In genomic region chr10:75676819-75677565, GRCm38 (mm10) we compare ENCODE assay signal across 10 mouse cellular contexts. TPM values are rescaled to one million over a fixed set of nuclear protein-coding genes. Genes with fewer than 3 reads are reported as not detected.
DNase-seq lines count a peak whose midpoint lies in the region; ATAC-seq and TF ChIP-seq lines count a peak whose summit lies in the region.
"Had no signal": no experiment of that assay in that cellular context is flagged by ENCODE, and none has a peak within 500 bp of the region (broad histone marks: within the 10 kb centered on the region; RNA-seq: fewer than 3 reads in every experiment).

No protein-coding gene starts in this region.

- no peak overlapping the region for H3K4me2 ChIP-seq in liver, embryonic 12.5 days
- H3K4me2 ChIP-seq in liver, postnatal 0 days (ENCODE audit: low read depth, low read length): no peak overlapping the region
- H3K4me2 ChIP-seq in stomach, postnatal 0 days (replicated peaks; ENCODE audit: low read depth): no peak overlapping the region

- no peaks in the 10 kb centered on the region for H3K27me3 ChIP-seq in cerebellum, adult 2 months (ENCODE audit: control insufficient read depth, insufficient read depth, low read length)
- H3K27me3 ChIP-seq in liver, embryonic 12.5 days (replicated peaks): no peaks in the 10 kb centered on the region
- no peaks in the 10 kb centered on the region for H3K27me3 ChIP-seq in liver, postnatal 0 days (ENCODE audit: insufficient read depth, low read length)
- H3K27me3 ChIP-seq in stomach, postnatal 0 days (ENCODE audit: control insufficient read depth, insufficient read depth, low read length): no peaks in the 10 kb centered on the region

- no peak for TF ChIP-seq EP300 in liver, postnatal 0 days (IDR thresholded peaks at IDR 0.05; ENCODE audit: low read depth)
- no peak for TF ChIP-seq EP300 in stomach, postnatal 0 days (optimal IDR thresholded peaks at IDR 0.05)

- no peaks in the 10 kb centered on the region for H3K9me3 ChIP-seq in liver, embryonic 12.5 days (replicated peaks)
- H3K9me3 ChIP-seq in liver, postnatal 0 days (ENCODE audit: low read length): no peaks in the 10 kb centered on the region
- no peaks in the 10 kb centered on the region for H3K9me3 ChIP-seq in stomach, postnatal 0 days (ENCODE audit: control insufficient read depth, low read length)

- no peak for ATAC-seq in liver, embryonic 12.5 days
- no peak for ATAC-seq in liver, postnatal 0 days
- ATAC-seq in stomach, postnatal 0 days (ENCODE audit: low FRiP score, low TSS enrichment): peak; percentile 44; the same call in 1 of the 2 replicates

- no peak for DNase-seq in cerebellum, adult 2 months
- DNase-seq in cerebellum, adult 11-12 months: no peak
- DNase-seq in liver: no peak
- no peak for DNase-seq in liver, postnatal 0 days
- no peak for DNase-seq in stomach, postnatal 0 days (ENCODE audit: low spot score)
- DNase-seq in cerebellum, adult 8-10 months: no peak
- DNase-seq in cerebellum, postnatal 4 days (ENCODE audit: low spot score in 2 of 2): no peak
- DNase-seq: B cell, adult 2 months; spleen, adult 18-20 months had no signal

- H3K36me3 ChIP-seq in liver, embryonic 12.5 days: peaks cover 97% of the 10 kb centered on the region
- peaks cover 13% of the 10 kb centered on the region for H3K36me3 ChIP-seq in liver, postnatal 0 days (replicated peaks; ENCODE audit: insufficient read depth, low read length)
- H3K36me3 ChIP-seq in stomach, postnatal 0 days (ENCODE audit: control insufficient read depth, insufficient read depth, low read length): no peaks in the 10 kb centered on the region

- no peak for TF ChIP-seq CTCF in cerebellum, adult 2 months (IDR thresholded peaks at IDR 0.05; ENCODE audit: borderline replicate concordance, insufficient read depth, low read depth, low read length)
- TF ChIP-seq CTCF in liver, postnatal 0 days (IDR thresholded peaks at IDR 0.05; ENCODE audit: low read depth): no peak
- no peak for TF ChIP-seq CTCF in stomach, postnatal 0 days (IDR thresholded peaks at IDR 0.05; ENCODE audit: low read depth)

- no peak overlapping the region for H3K9ac ChIP-seq in liver, embryonic 12.5 days
- no peak overlapping the region for H3K9ac ChIP-seq in liver, postnatal 0 days (replicated peaks)
- H3K9ac ChIP-seq in stomach, postnatal 0 days (ENCODE audit: low read length): 0 out of 2 replicates have a peak overlapping the region, but pooled peaks have one; percentile 18

- H3K4me3 ChIP-seq in cerebellum, adult 2 months (replicated peaks; ENCODE audit: insufficient read depth, low read depth, low read length): no peak overlapping the region
- no peak overlapping the region for H3K4me3 ChIP-seq in liver, embryonic 12.5 days
- no peak overlapping the region for H3K4me3 ChIP-seq in liver, postnatal 0 days (ENCODE audit: low read depth, low read length)
- no peak overlapping the region for H3K4me3 ChIP-seq in stomach, postnatal 0 days (ENCODE audit: low read depth, low read length)

- H3K27ac ChIP-seq in cerebellum, adult 2 months (ENCODE audit: insufficient read depth, low read length): peak overlapping the region; percentile 56; the same call in 1 of the 2 replicates
- H3K27ac ChIP-seq in liver, embryonic 12.5 days: 0 out of 2 replicates have a peak overlapping the region, but pooled peaks have one; percentile 12
- H3K27ac ChIP-seq in liver, postnatal 0 days (ENCODE audit: low read depth): peak overlapping the region; percentile 66
- peak overlapping the region; percentile 85 for H3K27ac ChIP-seq in stomach, postnatal 0 days (replicated peaks)

- no peak for TF ChIP-seq POLR2A in cerebellum, adult 2 months (IDR thresholded peaks at IDR 0.05; ENCODE audit: borderline replicate concordance, insufficient read depth, low read length)

- peaks cover 43% of the 10 kb centered on the region for H3K4me1 ChIP-seq in cerebellum, adult 2 months (ENCODE audit: control insufficient read depth, insufficient read depth, low read length)
- peaks cover 35% of the 10 kb centered on the region for H3K4me1 ChIP-seq in liver, embryonic 12.5 days
- H3K4me1 ChIP-seq in liver, postnatal 0 days (ENCODE audit: insufficient read depth): peaks cover 16% of the 10 kb centered on the region
- H3K4me1 ChIP-seq in stomach, postnatal 0 days (replicated peaks; ENCODE audit: control insufficient read depth, insufficient read depth): peaks cover 6% of the 10 kb centered on the region

- 78% methylated on average over 7 of the region's 7 CpGs for WGBS in cerebellum, adult 2 months
- 73% methylated on average over 7 of the region's 7 CpGs for WGBS in liver, embryonic 12.5 days (ENCODE audit: insufficient replicate concordance)
- 78% methylated on average over 7 of the region's 7 CpGs for WGBS in liver, postnatal 0 days (ENCODE audit: insufficient replicate concordance)
- WGBS in stomach, postnatal 0 days: 50% methylated on average over 7 of the region's 7 CpGs

RNA-seq across cellular contexts. Expression of gene Susd2, which starts 33.2 kb away (rescaled TPM):
- 18.5 and 22.0 TPM in 2 replicates for polyA plus RNA-seq in cerebellum, adult 2 months (2012; rRNA removed)
- polyA plus RNA-seq in liver, embryonic 12.5 days (2016; fragmentation: Nextera tagmentation; extraction: Ambion mirVana): 0.69 and 1.1 TPM in 2 replicates
- 1.6 TPM in 2 replicates for polyA plus RNA-seq in liver, postnatal 0 days (2015; fragmentation: Nextera tagmentation; extraction: Ambion mirVana)
- 12.2 and 14.1 TPM in 2 replicates for polyA plus RNA-seq in stomach, postnatal 0 days (2015; fragmentation: Nextera tagmentation; extraction: Ambion mirVana)

Comparison
In these comparisons a context has a peak if more than half of its experiments do, and no peak if none do; other contexts are left out.
1. H3K27ac ChIP-seq: peak in every context shown above with its lines; median percentile 85 in stomach, postnatal 0 days; 66 in liver, postnatal 0 days; 56 in cerebellum, adult 2 months; 12 in liver, embryonic 12.5 days.